Mouse (Mus musculus): Measurements from ENCODE around the gene Kcnk13. TPM values are rescaled to one million over a fixed set of nuclear protein-coding genes. Genes with fewer than 3 reads are reported as not detected.

The Kcnk13 gene
- polyA plus RNA-seq (2014; fragmentation: Illumina TruSeq; extraction: RNeasy Lipid Tissue Mini Kit (QIAGEN cat#74804); ENCODE audit: low read depth, low replicate concordance): 0.35 TPM

DNA sequence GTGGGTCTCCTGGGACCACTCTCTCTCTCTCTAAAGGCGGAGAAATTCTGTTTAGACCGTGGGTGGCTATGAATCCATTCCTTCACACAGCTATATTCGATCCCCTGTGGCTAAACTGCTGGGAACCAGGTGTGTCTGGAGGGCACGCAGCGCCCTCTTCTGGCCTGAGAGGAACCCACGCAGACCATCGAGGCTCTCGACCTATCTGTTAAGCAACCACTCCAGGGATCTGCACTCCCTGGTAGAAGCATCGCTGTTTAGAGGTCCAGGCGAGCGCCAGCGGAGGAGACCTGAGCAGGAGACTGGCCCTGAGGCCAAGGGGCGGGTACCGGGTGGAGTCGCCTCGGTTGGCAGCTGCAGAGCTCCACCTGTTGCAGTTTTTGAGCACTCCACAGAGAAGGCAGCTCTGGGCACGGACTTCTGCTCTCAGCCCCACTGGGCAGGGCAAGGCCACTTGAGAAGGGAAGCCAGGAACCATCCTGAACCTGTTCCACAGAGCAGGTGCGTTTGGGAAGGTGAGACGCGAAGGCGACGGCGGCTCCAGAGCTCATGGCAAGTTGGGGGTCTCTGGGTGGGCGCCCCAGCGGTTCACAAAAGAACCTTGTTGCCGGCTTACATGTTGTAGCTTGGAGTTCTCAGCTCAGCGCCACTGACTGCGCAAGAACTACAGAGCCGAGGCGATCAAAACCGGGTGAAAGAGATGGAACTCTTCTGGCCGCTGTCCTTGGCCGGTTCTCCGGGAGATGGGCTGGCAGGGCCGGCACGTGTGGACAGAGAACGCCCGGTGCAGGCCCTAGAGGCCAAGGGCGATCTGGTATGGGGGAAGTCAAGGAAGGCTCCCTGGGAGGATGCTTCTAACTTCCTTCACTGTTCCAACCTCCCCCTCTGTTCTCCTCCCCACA is at the start of gene Kcnk13:
Gene Kcnk13, plus strand, starts transcription at position 199 of the 902 bp plus-strand sequence.

GRCm38 (mm10) chr12:100109986-100110696 is 145.8 kb downstream of the Kcnk13 start, which contains the start of gene Psmc1:
Gene Psmc1 (plus strand): TSS chr12:100110154.

Other genes with a start within 250 kb of the Kcnk13 start
- gene Efcab11, start 80.1 kb upstream of the Kcnk13 start, polyA plus RNA-seq (2014; fragmentation: Illumina TruSeq; extraction: RNeasy Lipid Tissue Mini Kit (QIAGEN cat#74804); ENCODE audit: low read depth, low replicate concordance): 2.8 TPM
- 1.2 TPM for gene Tdp1, start 80.0 kb upstream of the Kcnk13 start, polyA plus RNA-seq (2014; fragmentation: Illumina TruSeq; extraction: RNeasy Lipid Tissue Mini Kit (QIAGEN cat#74804); ENCODE audit: low read depth, low replicate concordance)
- gene Psmc1, start 145.7 kb downstream of the Kcnk13 start, polyA plus RNA-seq (2014; fragmentation: Illumina TruSeq; extraction: RNeasy Lipid Tissue Mini Kit (QIAGEN cat#74804); ENCODE audit: low read depth, low replicate concordance): 199 TPM
- 3.0 TPM for gene Nrde2, start 195.2 kb downstream of the Kcnk13 start, polyA plus RNA-seq (2014; fragmentation: Illumina TruSeq; extraction: RNeasy Lipid Tissue Mini Kit (QIAGEN cat#74804); ENCODE audit: low read depth, low replicate concordance)
- gene Calm1, start 234.9 kb downstream of the Kcnk13 start, polyA plus RNA-seq (2014; fragmentation: Illumina TruSeq; extraction: RNeasy Lipid Tissue Mini Kit (QIAGEN cat#74804); ENCODE audit: low read depth, low replicate concordance): 993 TPM